Mouse (Mus musculus): ENCODE data around the gene Oprd1. TPM values are rescaled to one million over a fixed set of nuclear protein-coding genes. Genes with fewer than 3 reads are reported as not detected.

Gene Oprd1
- polyA plus RNA-seq, 1 experiment, result 0.60 TPM

DNA sequence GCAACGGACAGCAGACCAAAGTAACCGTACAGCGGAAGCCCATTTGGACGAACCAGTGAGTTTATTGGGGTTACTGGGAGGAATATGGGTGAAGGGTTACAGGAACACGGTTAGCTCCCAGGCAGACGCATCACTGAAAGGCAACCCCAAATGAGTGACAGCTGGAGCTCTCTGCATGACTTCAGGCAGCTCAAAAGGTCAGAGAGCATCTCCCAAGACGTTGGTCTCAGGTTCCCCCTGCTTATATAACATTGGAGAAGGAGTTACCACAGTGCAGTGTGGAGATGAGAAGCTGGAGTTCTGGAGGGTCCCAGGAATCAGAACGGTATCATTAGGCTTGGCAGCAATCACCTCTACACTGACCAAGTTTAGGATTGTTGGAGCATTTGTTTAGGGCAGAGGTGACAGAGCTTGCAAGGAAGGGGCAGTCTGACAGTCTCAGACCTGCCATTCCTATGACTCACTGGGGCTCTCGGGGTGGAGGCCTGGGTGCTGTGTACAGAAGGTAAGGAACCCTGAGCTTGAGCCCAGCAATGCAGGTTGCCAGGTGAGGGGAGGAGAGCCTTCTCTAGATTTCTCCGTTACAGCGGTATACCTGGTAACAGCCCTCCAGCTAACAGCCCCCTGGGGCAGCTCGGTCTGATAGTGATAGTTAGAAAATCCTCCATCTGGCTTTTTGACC is 12.8 kb upstream of the Oprd1 start:
- no peak overlapping the region for H3K27ac ChIP-seq (ENCODE audit: insufficient read depth, low read depth, low read length)
- H3K4me1 ChIP-seq (ENCODE audit: control insufficient read depth, insufficient read depth, insufficient read length, low read length), result peaks cover 2% of the 10 kb centered on the region
- no peaks in the 10 kb centered on the region for H3K27me3 ChIP-seq (ENCODE audit: control insufficient read depth, insufficient read depth, low read length)
- TF ChIP-seq CTCF (IDR thresholded peaks at IDR 0.05; ENCODE audit: extremely low read depth, insufficient read length, insufficient replicate concordance, low read depth, low read length) (no peak), POLR2A (IDR thresholded peaks at IDR 0.05; ENCODE audit: low read depth, low read length) (no peak)
- no peaks in the 10 kb centered on the region for H3K36me3 ChIP-seq (ENCODE audit: control insufficient read depth, insufficient read depth, low read length)
- WGBS, result 64% methylated on average over 12 of the region's 12 CpGs
- H3K4me3 ChIP-seq (ENCODE audit: low read depth, low read length), result no peak overlapping the region

GRCm38 (mm10) chr4:132154877-132155670 is 10.8 kb upstream of the Oprd1 start:
- 15% methylated on average over 6 of the region's 6 CpGs for WGBS
- peaks cover 8% of the 10 kb centered on the region for H3K4me1 ChIP-seq (ENCODE audit: control insufficient read depth, insufficient read depth, insufficient read length, low read length)
- H3K36me3 ChIP-seq (ENCODE audit: control insufficient read depth, insufficient read depth, low read length), result no peaks in the 10 kb centered on the region
- no peak overlapping the region for H3K4me3 ChIP-seq (ENCODE audit: low read depth, low read length)
- no peaks in the 10 kb centered on the region for H3K27me3 ChIP-seq (ENCODE audit: control insufficient read depth, insufficient read depth, low read length)
- no peak overlapping the region for H3K27ac ChIP-seq (ENCODE audit: insufficient read depth, low read depth, low read length)
- TF ChIP-seq POLR2A (IDR thresholded peaks at IDR 0.05; ENCODE audit: low read depth, low read length), result no peak
- no peak for TF ChIP-seq CTCF (IDR thresholded peaks at IDR 0.05; ENCODE audit: extremely low read depth, insufficient read length, insufficient replicate concordance, low read depth, low read length)

- WGBS, result 15% methylated on average over 1 of the region's 1 CpGs
- H3K4me3 ChIP-seq (ENCODE audit: low read depth, low read length), result no peak overlapping the region
- H3K36me3 ChIP-seq (ENCODE audit: control insufficient read depth, insufficient read depth, low read length), result no peaks in the 10 kb centered on the region
- H3K4me1 ChIP-seq (ENCODE audit: control insufficient read depth, insufficient read depth, insufficient read length, low read length), result peaks cover 8% of the 10 kb centered on the region
- TF ChIP-seq CTCF (IDR thresholded peaks at IDR 0.05; ENCODE audit: extremely low read depth, insufficient read length, insufficient replicate concordance, low read depth, low read length), result no peak
- TF ChIP-seq POLR2A (IDR thresholded peaks at IDR 0.05; ENCODE audit: low read depth, low read length), result no peak
- H3K27me3 ChIP-seq (ENCODE audit: control insufficient read depth, insufficient read depth, low read length), result no peaks in the 10 kb centered on the region
- H3K27ac ChIP-seq (ENCODE audit: insufficient read depth, low read depth, low read length), result peak overlapping the region; percentile 48; the same call in 1 of the 2 replicates
These were observed 7.4 kb upstream of the Oprd1 start for GRCm38 (mm10) chr4:132151673-132152072.

GRCm38 (mm10) chr4:132146201-132146600 is 1.9 kb upstream of the Oprd1 start:
- no peak overlapping the region for H3K4me3 ChIP-seq (ENCODE audit: low read depth, low read length)
- peaks cover 3% of the 10 kb centered on the region for H3K4me1 ChIP-seq (ENCODE audit: control insufficient read depth, insufficient read depth, insufficient read length, low read length)
- H3K36me3 ChIP-seq (ENCODE audit: control insufficient read depth, insufficient read depth, low read length), result no peaks in the 10 kb centered on the region
- WGBS, result 81% methylated on average over 5 of the region's 5 CpGs
- TF ChIP-seq POLR2A (IDR thresholded peaks at IDR 0.05; ENCODE audit: low read depth, low read length) (no peak), CTCF (IDR thresholded peaks at IDR 0.05; ENCODE audit: extremely low read depth, insufficient read length, insufficient replicate concordance, low read depth, low read length) (peak; percentile 17; the same call in 1 of the 2 replicates)
- peaks cover 8% of the 10 kb centered on the region for H3K27me3 ChIP-seq (ENCODE audit: control insufficient read depth, insufficient read depth, low read length)
- H3K27ac ChIP-seq (ENCODE audit: insufficient read depth, low read depth, low read length), result no peak overlapping the region

GRCm38 (mm10) chr4:132145092-132145491 is 806 bp upstream of the Oprd1 start:
- no peak overlapping the region for H3K27ac ChIP-seq (ENCODE audit: insufficient read depth, low read depth, low read length)
- no peak overlapping the region for H3K4me3 ChIP-seq (ENCODE audit: low read depth, low read length)
- WGBS, result 40% methylated on average over 10 of the region's 10 CpGs
- TF ChIP-seq CTCF (IDR thresholded peaks at IDR 0.05; ENCODE audit: extremely low read depth, insufficient read length, insufficient replicate concordance, low read depth, low read length), result no peak
- no peak for TF ChIP-seq POLR2A (IDR thresholded peaks at IDR 0.05; ENCODE audit: low read depth, low read length)
- peaks cover 8% of the 10 kb centered on the region for H3K27me3 ChIP-seq (ENCODE audit: control insufficient read depth, insufficient read depth, low read length)
- no peaks in the 10 kb centered on the region; the same call in 1 of the 2 replicates for H3K4me1 ChIP-seq (ENCODE audit: control insufficient read depth, insufficient read depth, insufficient read length, low read length)
- H3K36me3 ChIP-seq (ENCODE audit: control insufficient read depth, insufficient read depth, low read length), result no peaks in the 10 kb centered on the region

DNA sequence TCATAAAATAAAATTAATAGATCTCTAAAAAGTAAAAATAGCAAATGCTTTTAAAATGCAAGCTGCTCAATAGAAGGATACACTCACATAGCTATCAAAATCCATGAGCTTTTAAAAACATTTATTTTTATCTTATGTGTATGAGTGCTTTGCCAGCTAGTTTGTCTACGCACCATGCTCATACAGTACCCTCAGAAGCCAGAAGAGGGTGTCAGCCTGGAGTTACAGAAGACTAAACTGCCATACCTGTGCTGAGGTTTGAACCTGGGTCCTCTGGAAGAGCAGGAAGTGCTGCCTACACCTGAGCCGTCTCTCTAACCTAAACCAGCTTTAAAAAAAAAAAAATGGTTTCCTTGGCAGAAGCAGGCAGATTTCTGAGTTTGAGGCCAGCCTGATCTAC is 5.6 kb downstream of the Oprd1 start:
- TF ChIP-seq CTCF (IDR thresholded peaks at IDR 0.05; ENCODE audit: extremely low read depth, insufficient read length, insufficient replicate concordance, low read depth, low read length) (no peak), POLR2A (IDR thresholded peaks at IDR 0.05; ENCODE audit: low read depth, low read length) (no peak)
- H3K27ac ChIP-seq (ENCODE audit: insufficient read depth, low read depth, low read length), result no peak overlapping the region
- WGBS, result 88% methylated on average over 2 of the region's 2 CpGs
- H3K4me3 ChIP-seq (ENCODE audit: low read depth, low read length), result no peak overlapping the region
- H3K4me1 ChIP-seq (ENCODE audit: control insufficient read depth, insufficient read depth, insufficient read length, low read length), result peaks cover 3% of the 10 kb centered on the region; the same call in 1 of the 2 replicates
- no peaks in the 10 kb centered on the region for H3K36me3 ChIP-seq (ENCODE audit: control insufficient read depth, insufficient read depth, low read length)
- no peaks in the 10 kb centered on the region; the same call in 1 of the 2 replicates for H3K27me3 ChIP-seq (ENCODE audit: control insufficient read depth, insufficient read depth, low read length)

GRCm38 (mm10) chr4:132137013-132137412 is 7.3 kb downstream of the Oprd1 start:
- 88% methylated on average over 7 of the region's 7 CpGs for WGBS
- H3K27ac ChIP-seq (ENCODE audit: insufficient read depth, low read depth, low read length), result no peak overlapping the region
- no peak for TF ChIP-seq CTCF (IDR thresholded peaks at IDR 0.05; ENCODE audit: extremely low read depth, insufficient read length, insufficient replicate concordance, low read depth, low read length)
- no peak for TF ChIP-seq POLR2A (IDR thresholded peaks at IDR 0.05; ENCODE audit: low read depth, low read length)
- peaks cover 14% of the 10 kb centered on the region; the same call in 1 of the 2 replicates for H3K4me1 ChIP-seq (ENCODE audit: control insufficient read depth, insufficient read depth, insufficient read length, low read length)
- no peaks in the 10 kb centered on the region for H3K27me3 ChIP-seq (ENCODE audit: control insufficient read depth, insufficient read depth, low read length)
- H3K36me3 ChIP-seq (ENCODE audit: control insufficient read depth, insufficient read depth, low read length), result no peaks in the 10 kb centered on the region
- no peak overlapping the region for H3K4me3 ChIP-seq (ENCODE audit: low read depth, low read length)
